Mouse (Mus musculus): ENCODE measurements at regions not wholly inside any gene's neighbourhood (a gene's known extent, or its start where the extent isn't known, plus 50 kb on each side); places are given as distances from the start of the nearest gene placed in this dataset.

GRCm38 (mm10) chr19:37790281-37791073 is 92.9 kb downstream of the Cyp26a1 start:
- Histone ChIP-seq H3K4me1 (ENCODE audit: control insufficient read depth, insufficient read depth, low read length) (no peaks in the 10 kb centered on the region), H3K4me3 (replicated peaks; ENCODE audit: extremely low read depth, low read depth, low read length) (no peak overlapping the region)
- DNase-seq, result no peak
- WGBS, result 68% methylated on average over 24 of the region's 24 CpGs
- TF ChIP-seq CTCF (IDR thresholded peaks at IDR 0.05; ENCODE audit: insufficient read depth, low read length), result no peak
- TF ChIP-seq POLR2A (IDR thresholded peaks at IDR 0.05; ENCODE audit: borderline replicate concordance, extremely low read depth, low read depth, low read length), result no peak

DNA sequence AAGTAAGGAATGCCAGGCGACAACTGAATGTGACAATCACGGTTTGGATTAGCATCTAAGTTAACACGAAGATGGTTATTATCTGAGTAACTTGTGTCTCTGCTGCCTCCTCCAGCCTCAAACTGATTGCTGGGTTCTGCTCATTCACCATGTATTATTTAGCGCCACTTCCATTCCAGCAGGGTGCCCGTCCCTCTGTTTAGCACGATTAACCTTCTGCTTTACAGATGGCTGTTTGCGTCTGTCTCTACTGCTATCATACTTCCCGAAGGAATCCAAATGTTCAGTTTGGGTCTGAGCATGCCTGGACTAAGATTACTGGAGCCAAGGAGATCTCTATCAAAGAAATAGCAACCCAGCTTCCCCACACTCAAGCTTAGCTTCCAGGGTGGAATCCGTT is 95.6 kb downstream of the Cyp26a1 start:
- TF ChIP-seq CTCF (IDR thresholded peaks at IDR 0.05; ENCODE audit: insufficient read depth, low read length) (no peak), POLR2A (IDR thresholded peaks at IDR 0.05; ENCODE audit: borderline replicate concordance, extremely low read depth, low read depth, low read length) (no peak)

DNA sequence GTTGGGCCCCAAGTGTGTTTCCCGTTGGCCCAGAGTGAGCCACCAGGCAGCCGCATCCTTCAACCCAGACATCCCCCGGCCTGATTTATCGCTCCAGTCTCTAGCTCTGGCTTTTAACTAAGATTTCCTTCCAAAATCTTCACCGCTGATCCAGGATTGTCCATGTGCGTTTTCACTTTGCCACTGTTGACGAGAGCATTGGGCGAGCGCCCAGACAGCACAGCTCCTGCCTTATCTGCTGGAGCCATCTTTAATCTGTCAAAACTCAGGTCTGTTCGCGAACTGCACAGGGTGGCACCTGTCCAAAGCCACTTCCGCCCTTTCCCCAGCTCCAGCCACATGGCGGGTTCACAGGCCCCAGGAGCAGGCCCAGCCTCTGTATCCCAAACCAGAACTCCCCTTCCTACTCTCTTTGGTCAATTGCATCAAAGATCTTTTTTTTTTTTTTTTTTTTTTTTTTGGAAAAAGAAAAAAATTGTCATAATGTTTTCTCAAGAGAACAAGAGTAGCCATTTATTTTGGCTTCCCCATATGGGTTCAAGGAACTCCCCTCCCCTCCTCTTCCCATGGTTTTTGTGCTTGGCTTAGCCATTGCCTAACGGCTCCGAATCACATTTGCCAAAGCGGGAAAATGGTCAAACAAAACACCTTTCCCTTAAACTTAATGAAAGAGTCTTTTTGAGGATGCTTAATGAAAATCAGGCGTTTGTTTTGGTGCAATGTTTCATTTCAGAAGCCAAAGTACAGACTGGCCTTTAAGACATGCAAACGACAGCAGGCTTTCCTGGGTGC is 98.2 kb downstream of the Cyp26a1 start:
- Histone ChIP-seq H3K4me1 (ENCODE audit: control insufficient read depth, insufficient read depth, low read length) (no peaks in the 10 kb centered on the region), H3K4me3 (replicated peaks; ENCODE audit: extremely low read depth, low read depth, low read length) (no peak overlapping the region)
- WGBS, result 63% methylated on average over 18 of the region's 18 CpGs
- no peak for DNase-seq
- no peak for TF ChIP-seq POLR2A (IDR thresholded peaks at IDR 0.05; ENCODE audit: borderline replicate concordance, extremely low read depth, low read depth, low read length)
- no peak for TF ChIP-seq CTCF (IDR thresholded peaks at IDR 0.05; ENCODE audit: insufficient read depth, low read length)

More for the DNA sequence above, 95.6 kb downstream of the Cyp26a1 start:
- DNase-seq, result no peak
- 83% methylated on average over 9 of the region's 9 CpGs for WGBS
- no peaks in the 10 kb centered on the region for H3K4me1 ChIP-seq (ENCODE audit: control insufficient read depth, insufficient read depth, low read length)
- no peak overlapping the region for H3K4me3 ChIP-seq (replicated peaks; ENCODE audit: extremely low read depth, low read depth, low read length)

DNA sequence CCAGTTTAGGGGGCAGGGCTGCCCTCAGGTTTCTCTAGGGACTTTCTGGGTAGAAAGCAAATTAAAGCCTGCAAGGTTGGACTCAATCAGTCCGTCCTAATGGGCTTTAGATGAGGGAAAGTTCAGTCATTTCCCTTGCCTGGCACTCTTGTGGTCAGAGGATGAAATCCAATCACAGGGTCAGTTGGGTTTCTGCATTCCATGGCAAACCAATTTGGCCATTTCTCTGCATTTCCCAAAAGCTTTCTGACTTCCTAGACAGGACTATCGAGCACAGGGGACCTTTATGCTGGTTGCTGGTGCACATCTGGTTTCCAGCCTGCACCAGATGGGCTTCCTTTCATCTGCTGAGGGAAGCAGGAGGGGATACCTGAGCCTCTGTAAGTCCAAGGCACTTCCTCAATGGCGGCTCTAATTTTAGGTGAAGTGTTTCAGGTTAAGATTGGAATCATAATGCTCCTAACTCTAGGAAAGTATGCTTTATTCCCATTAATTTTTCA is 102.6 kb downstream of the Cyp26a1 start:
- Histone ChIP-seq H3K4me3 (replicated peaks; ENCODE audit: extremely low read depth, low read depth, low read length) (no peak overlapping the region), H3K4me1 (ENCODE audit: control insufficient read depth, insufficient read depth, low read length) (no peaks in the 10 kb centered on the region)
- TF ChIP-seq POLR2A (IDR thresholded peaks at IDR 0.05; ENCODE audit: borderline replicate concordance, extremely low read depth, low read depth, low read length) (no peak), CTCF (IDR thresholded peaks at IDR 0.05; ENCODE audit: insufficient read depth, low read length) (no peak)
- no peak for DNase-seq
- 80% methylated on average over 3 of the region's 3 CpGs for WGBS

GRCm38 (mm10) chr19:37809666-37810065 is 112.1 kb downstream of the Cyp26a1 start:
- H3K4me1 ChIP-seq (ENCODE audit: control insufficient read depth, insufficient read depth, low read length), result peaks cover 3% of the 10 kb centered on the region
- H3K4me3 ChIP-seq (replicated peaks; ENCODE audit: extremely low read depth, low read depth, low read length), result no peak overlapping the region
- no peak for DNase-seq
- 72% methylated on average over 11 of the region's 11 CpGs for WGBS
- TF ChIP-seq CTCF (IDR thresholded peaks at IDR 0.05; ENCODE audit: insufficient read depth, low read length) (no peak), POLR2A (IDR thresholded peaks at IDR 0.05; ENCODE audit: borderline replicate concordance, extremely low read depth, low read depth, low read length) (no peak)

- 17% methylated on average over 19 of the region's 19 CpGs for WGBS
- no peak overlapping the region for H3K4me3 ChIP-seq (replicated peaks; ENCODE audit: extremely low read depth, low read depth, low read length)
- TF ChIP-seq POLR2A (IDR thresholded peaks at IDR 0.05; ENCODE audit: borderline replicate concordance, extremely low read depth, low read depth, low read length) (no peak), CTCF (IDR thresholded peaks at IDR 0.05; ENCODE audit: insufficient read depth, low read length) (no peak)
- DNase-seq, result peak; percentile 16
- H3K4me1 ChIP-seq (ENCODE audit: control insufficient read depth, insufficient read depth, low read length), result peaks cover 3% of the 10 kb centered on the region
Measured at GRCm38 (mm10) chr19:37814089-37815073, 116.8 kb downstream of the Cyp26a1 start.

DNA sequence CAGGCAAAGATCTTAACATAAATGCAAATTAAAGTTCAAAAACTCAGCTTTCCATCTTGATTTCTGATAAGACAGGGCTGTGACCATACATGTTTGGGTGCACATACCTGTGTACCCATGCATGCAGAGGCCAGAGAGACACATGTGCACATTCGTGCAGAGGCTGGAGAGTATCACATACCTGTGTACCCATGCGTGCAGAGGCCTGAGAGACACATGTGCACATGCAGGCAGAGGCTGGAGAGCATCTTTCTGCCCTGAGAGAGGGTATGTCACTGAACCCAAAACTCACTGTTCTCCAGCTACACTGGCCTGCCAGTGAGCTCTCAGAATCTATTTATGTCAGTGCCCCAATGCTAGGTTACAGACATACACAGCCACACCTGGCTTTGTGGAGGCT is 118.0 kb downstream of the Cyp26a1 start:
- 91% methylated on average over 2 of the region's 2 CpGs for WGBS
- no peak for DNase-seq
- TF ChIP-seq POLR2A (IDR thresholded peaks at IDR 0.05; ENCODE audit: borderline replicate concordance, extremely low read depth, low read depth, low read length) (no peak), CTCF (IDR thresholded peaks at IDR 0.05; ENCODE audit: insufficient read depth, low read length) (no peak)
- Histone ChIP-seq H3K4me3 (replicated peaks; ENCODE audit: extremely low read depth, low read depth, low read length) (no peak overlapping the region), H3K4me1 (ENCODE audit: control insufficient read depth, insufficient read depth, low read length) (peaks cover 3% of the 10 kb centered on the region)

- H3K4me1 ChIP-seq (ENCODE audit: control insufficient read depth, insufficient read depth, low read length), result no peaks in the 10 kb centered on the region
- no peak overlapping the region for H3K4me3 ChIP-seq (replicated peaks; ENCODE audit: extremely low read depth, low read depth, low read length)
- no peak for DNase-seq
- WGBS, result 39% methylated on average over 3 of the region's 3 CpGs
- TF ChIP-seq POLR2A (IDR thresholded peaks at IDR 0.05; ENCODE audit: borderline replicate concordance, extremely low read depth, low read depth, low read length) (no peak), CTCF (IDR thresholded peaks at IDR 0.05; ENCODE audit: insufficient read depth, low read length) (no peak)
Measured at GRCm38 (mm10) chr19:37821243-37821642, 123.6 kb downstream of the Cyp26a1 start.
